Mouse (Mus musculus) left cerebral cortex, postnatal 25 days (tissue): Measurements from ENCODE around the gene Casz1. TPM values are rescaled to one million over a fixed set of nuclear protein-coding genes. Genes with fewer than 3 reads are reported as not detected.

Experiments used
- DNase-seq, 2 experiments: peaks; one replicate each; pipeline ENCODE4 v3.0.0; 2022; ENCODE audit warnings: low spot score in 2 of 2, mixed read lengths in 1 of 2
- intact Hi-C: fragments of 180-260 bp; cut with DNase I; formaldehyde crosslinking; loops from one replicate; pipeline ENCODE4 v1.15.1; 2025
- total RNA-seq, 2 experiments: library from RNA; stranded (reverse); gene quantifications; 2 replicates each; pipeline ENCODE4 v1.2.3; 2021

Gene Casz1
- total RNA-seq, 2 experiments from 2014 or later, result 0.94 to 1.8 TPM

- intact Hi-C loops, result no loop called here
- no peak for DNase-seq
Observed at GRCm38 (mm10) chr4:148795038-148795437, 9.2 kb upstream of the Casz1 start.

- intact Hi-C loops, result no loop called here
- no peak for DNase-seq
Observed at GRCm38 (mm10) chr4:148797475-148798324, 6.5 kb upstream of the Casz1 start.

GRCm38 (mm10) chr4:148803031-148803430, 1.2 kb upstream of the Casz1 start:
- intact Hi-C loops, result no loop called here
- DNase-seq, result no peak

- DNase-seq, result no peak
- intact Hi-C loops, result no loop called here
Observed at GRCm38 (mm10) chr4:148803636-148804035, 593 bp upstream of the Casz1 start.

GRCm38 (mm10) chr4:148804780-148805160, 541 bp downstream of the Casz1 start:
- intact Hi-C loops, result no loop called here

GRCm38 (mm10) chr4:148805161-148805810, 1.1 kb downstream of the Casz1 start:
- no peak for DNase-seq
- intact Hi-C loops, result no loop called here

More at GRCm38 (mm10) chr4:148804780-148805160, 541 bp downstream of the Casz1 start:
- DNase-seq, result no peak

- intact Hi-C loops, result no loop called here
- no peak for DNase-seq
Observed at GRCm38 (mm10) chr4:148805811-148806747, 1.9 kb downstream of the Casz1 start.

GRCm38 (mm10) chr4:148806836-148807235, 2.6 kb downstream of the Casz1 start:
- intact Hi-C loops, result no loop called here
- no peak for DNase-seq

- no peak for DNase-seq
- intact Hi-C loops, result no loop called here
Observed at GRCm38 (mm10) chr4:148807397-148807796, 3.2 kb downstream of the Casz1 start.

GRCm38 (mm10) chr4:148808839-148809238, 4.6 kb downstream of the Casz1 start:
- intact Hi-C loops, result no loop called here
- no peak for DNase-seq

- intact Hi-C loops, result loop anchor here (5.0 kb wide), 1 partner anchor 267 kb away; no protein-coding TSS in a partner anchor
- DNase-seq, result no peak
Observed at GRCm38 (mm10) chr4:148810706-148811105, 6.5 kb downstream of the Casz1 start.

GRCm38 (mm10) chr4:148811940-148812339, 7.7 kb downstream of the Casz1 start:
- DNase-seq, result peak; percentile 18 to 29
- intact Hi-C loops, result loop anchor here (5.0 kb wide), 1 partner anchor 265 kb away; no protein-coding TSS in a partner anchor

GRCm38 (mm10) chr4:148813247-148813646, 9.0 kb downstream of the Casz1 start:
- intact Hi-C loops, result loop anchor here (5.0 kb wide), 1 partner anchor 264 kb away; no protein-coding TSS in a partner anchor
- no peak for DNase-seq

GRCm38 (mm10) chr4:148816556-148816955, 12.3 kb downstream of the Casz1 start:
- intact Hi-C loops, result no loop called here
- peak in 1 of 2 experiments; percentile 3 for DNase-seq

GRCm38 (mm10) chr4:148818161-148818560, 13.9 kb downstream of the Casz1 start:
- intact Hi-C loops, result no loop called here
- DNase-seq, result no peak

GRCm38 (mm10) chr4:148820171-148820570, 15.9 kb downstream of the Casz1 start:
- intact Hi-C loops, result no loop called here
- DNase-seq, result no peak

- DNase-seq, result no peak
- intact Hi-C loops, result no loop called here
Observed at GRCm38 (mm10) chr4:148823281-148823680, 19.1 kb downstream of the Casz1 start.

GRCm38 (mm10) chr4:148830350-148830749, 26.1 kb downstream of the Casz1 start:
- DNase-seq, result no peak
- intact Hi-C loops, result no loop called here

GRCm38 (mm10) chr4:148833245-148833990, 29.2 kb downstream of the Casz1 start:
- intact Hi-C loops, result no loop called here
- DNase-seq, result no peak
